Mouse (Mus musculus) E14TG2a.4 (cell line): ENCODE data around the gene Prc1.

Source experiments
- CTCF ChIP-seq: conservative IDR thresholded peaks from 2 replicates; pipeline ENCODE4 v1.5.1; 2014; ENCODE audit warnings: low read length
- POU5F1 ChIP-seq: IDR thresholded peaks from 2 replicates; pipeline ENCODE4 v1.6.1; 2014; ENCODE audit warnings: low read length, borderline replicate concordance

- no peak for TF ChIP-seq CTCF
- TF ChIP-seq POU5F1: no peak
Observed at GRCm38 (mm10) chr7:80318670-80319069, 24.4 kb downstream of the Prc1 start.
